Mouse (Mus musculus) CD4-positive, CD25-positive, alpha-beta regulatory T cell, adult 9 weeks (primary cell): ENCODE measurements around the gene Gm14435. TPM values are rescaled to one million over a fixed set of nuclear protein-coding genes. Genes with fewer than 3 reads are reported as not detected.

Experiments used
- polyA plus RNA-seq: library from polyadenylated mRNA; unstranded; fragments of 100-300 nt; shearing (Covaris generic); gene quantifications from one replicate; pipeline ENCODE4 v1.2.1, GENCODE M21; 2017

Gene Gm14435
- polyA plus RNA-seq, result 13.2 TPM

DNA sequence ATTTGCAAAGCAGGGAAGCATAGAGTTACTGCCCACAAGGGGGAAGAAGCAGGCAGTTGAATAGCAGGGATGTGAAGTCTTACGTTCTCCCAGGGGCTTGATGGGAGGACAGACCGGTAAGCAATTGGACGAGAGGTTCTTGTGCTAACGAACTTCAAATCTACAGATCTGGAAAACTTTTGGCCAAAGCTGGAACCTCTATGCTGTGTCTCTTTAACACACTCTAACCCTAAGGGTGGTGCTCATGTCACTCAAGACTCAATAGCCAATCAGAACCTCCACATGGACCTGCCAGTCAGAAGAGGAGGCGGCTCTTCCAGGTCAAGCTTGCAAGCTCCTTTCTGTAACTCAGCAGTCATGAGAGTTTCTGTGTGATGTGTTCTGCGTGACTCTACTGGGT lies at the start of gene Gm14435:
Gene Gm14435, plus strand, starts transcription at position 301 of the 400 bp plus-strand sequence.

Other genes with a start within 250 kb of the Gm14435 start
- 4.0 TPM for gene 2210418O10Rik, start 197.0 kb upstream of the Gm14435 start, polyA plus RNA-seq
- not detected for gene Gm11009, start 104.1 kb upstream of the Gm14435 start, polyA plus RNA-seq
- not detected for gene Gm14434, start 63.2 kb downstream of the Gm14435 start, polyA plus RNA-seq
- not detected for gene Zfp967, start 97.5 kb downstream of the Gm14435 start, polyA plus RNA-seq
- 10.4 TPM for gene Gm14308, start 212.8 kb downstream of the Gm14435 start, polyA plus RNA-seq
- gene Zfp973, start 246.9 kb downstream of the Gm14435 start, polyA plus RNA-seq, result 8.9 TPM